Mouse (Mus musculus) cerebellum, adult 2 months (tissue): ENCODE data around the gene Tfe3.

ENCODE experiments used
- CTCF ChIP-seq: fragments of 200-500 bp; IDR thresholded peaks from 2 replicates; pipeline ENCODE4 v1.5.1; 2011; ENCODE audit warnings: low read depth, mild to moderate bottlenecking, control low read depth, low read length, moderate library complexity, borderline replicate concordance; ENCODE audit not compliant: insufficient read depth
- POLR2A ChIP-seq: fragments of 200-500 bp; IDR thresholded peaks from 2 replicates; pipeline ENCODE4 v1.6.1; 2011; ENCODE audit warnings: low read length, control low read depth, borderline replicate concordance; ENCODE audit not compliant: insufficient read depth

DNA sequence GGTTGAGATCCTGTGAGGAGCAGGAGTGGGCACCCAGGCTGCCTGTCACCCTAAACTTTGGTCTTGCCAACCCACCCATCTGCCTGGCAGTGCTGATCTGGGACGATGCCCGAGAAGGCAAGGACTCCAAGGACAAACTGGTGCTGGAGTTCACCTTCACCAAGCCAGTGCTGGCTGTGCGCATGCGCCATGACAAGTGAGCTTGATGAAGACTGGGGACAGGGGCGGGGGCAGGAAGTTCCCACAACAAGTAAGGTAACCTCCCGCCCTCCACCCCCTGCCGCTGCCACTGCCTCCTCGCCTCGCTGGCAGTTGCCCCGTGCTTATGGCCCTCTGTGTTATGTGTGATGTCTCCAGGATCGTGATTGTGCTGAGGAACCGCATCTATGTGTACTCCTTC, 36.5 kb upstream of the Tfe3 start:
- TF ChIP-seq POLR2A (no peak), CTCF (no peak)
